Mouse (Mus musculus) heart, embryonic 16.5 days (tissue): Measurements from ENCODE around the gene Uqcrc2. TPM values are rescaled to one million over a fixed set of nuclear protein-coding genes. Genes with fewer than 3 reads are reported as not detected.

ENCODE experiments used
- ATAC-seq: fragments of 200-750 bp; cut with Nextera tagmentation; replicated peaks from 2 replicates; pipeline ENCODE4 v1.8.0; 2017; ENCODE audit warnings: moderate number of reproducible peaks; ENCODE audit not compliant: insufficient read depth, low FRiP score; ENCODE audit errors: extremely low read depth
- H3K27ac ChIP-seq: fragments of 300-500 bp; sonication (generic); 2 replicates; pipeline ENCODE4 v1.5.1; 2014; ENCODE audit warnings: mild to moderate bottlenecking, low read length, control low read depth, moderate library complexity
- H3K27me3 ChIP-seq: fragments of 300-500 bp; sonication (generic); 2 replicates; pipeline ENCODE4 v1.6.1; 2014; ENCODE audit warnings: low read length, mixed read lengths; ENCODE audit not compliant: control insufficient read depth, insufficient read depth
- H3K36me3 ChIP-seq: fragments of 300-500 bp; sonication (generic); 2 replicates; pipeline ENCODE4 v1.6.1; 2014; ENCODE audit not compliant: control insufficient read depth, insufficient read depth
- H3K4me1 ChIP-seq: fragments of 300-500 bp; sonication (generic); 2 replicates; pipeline ENCODE4 v1.6.1; 2014; ENCODE audit warnings: low read length, mixed read lengths; ENCODE audit not compliant: control insufficient read depth, insufficient read depth
- H3K4me2 ChIP-seq: fragments of 300-500 bp; sonication (generic); 2 replicates; pipeline ENCODE4 v1.6.1; 2014; ENCODE audit warnings: low read depth, mild to moderate bottlenecking, control low read depth, low read length
- H3K4me3 ChIP-seq: fragments of 300-500 bp; sonication (generic); 2 replicates; pipeline ENCODE4 v1.5.1; 2014; ENCODE audit warnings: mild to moderate bottlenecking, control low read depth, low read length
- H3K9ac ChIP-seq: fragments of 300-500 bp; sonication (generic); 2 replicates; pipeline ENCODE4 v1.6.1; 2014; ENCODE audit warnings: low read length, control low read depth
- H3K9me3 ChIP-seq: fragments of 300-500 bp; sonication (generic); replicated peaks from 2 replicates; pipeline ENCODE4 v1.6.1; 2016; ENCODE audit warnings: low read length; ENCODE audit not compliant: control insufficient read depth
- WGBS: fragments of 180-500 bp; shearing (Covaris S2); extraction: QIAGEN DNeasy Blood & Tissue Kit; methylation state at CpG from one replicate; pipeline ENCODE4 v1.1.7; 2014; 5-methylcytosine and 5-hydroxymethylcytosine counted together
- polyA plus RNA-seq: library from polyadenylated mRNA; unstranded; fragments of >200 nt; fragmentation: Nextera tagmentation; extraction: Ambion mirVana; gene quantifications from 2 replicates; pipeline ENCODE4 v1.2.1, GENCODE M21; 2015

Uqcrc2 gene
- polyA plus RNA-seq, 1 experiment from 2014 or later = 529 TPM

DNA sequence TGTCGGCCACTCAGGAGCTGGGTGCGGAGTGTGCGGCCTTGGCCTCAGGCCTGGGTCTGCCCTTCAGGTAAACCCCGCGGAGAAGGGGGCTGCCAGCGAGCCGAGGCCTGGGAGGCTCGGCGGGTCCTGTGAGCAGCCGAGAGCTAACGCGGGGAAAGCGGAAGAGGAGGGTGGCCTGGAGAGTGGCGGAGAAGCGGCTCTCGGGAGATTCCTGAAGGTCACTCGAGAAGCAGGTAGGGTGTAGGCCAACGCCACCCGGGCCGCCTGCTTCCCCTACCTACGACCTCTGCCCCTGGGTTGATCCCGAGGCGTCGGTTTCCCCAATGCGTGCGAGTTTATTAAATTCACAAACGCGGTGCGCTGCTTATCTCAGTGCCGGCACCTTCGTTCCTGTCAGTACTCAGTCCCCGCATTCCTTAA, 396 bp downstream of the Uqcrc2 start:
- peak; percentile 76 for ATAC-seq
- peak overlapping the region; percentile 96 for H3K27ac ChIP-seq
- no peaks in the 10 kb centered on the region for H3K27me3 ChIP-seq
- H3K9ac ChIP-seq = peak overlapping the region; percentile 97
- no peaks in the 10 kb centered on the region for H3K9me3 ChIP-seq
- H3K36me3 ChIP-seq = peaks cover 19% of the 10 kb centered on the region
- peaks cover 14% of the 10 kb centered on the region for H3K4me1 ChIP-seq
- peak overlapping the region; percentile 85 for H3K4me2 ChIP-seq
- under 1% methylated on average over 32 of the region's 32 CpGs for WGBS
- H3K4me3 ChIP-seq = peak overlapping the region; percentile 62

DNA sequence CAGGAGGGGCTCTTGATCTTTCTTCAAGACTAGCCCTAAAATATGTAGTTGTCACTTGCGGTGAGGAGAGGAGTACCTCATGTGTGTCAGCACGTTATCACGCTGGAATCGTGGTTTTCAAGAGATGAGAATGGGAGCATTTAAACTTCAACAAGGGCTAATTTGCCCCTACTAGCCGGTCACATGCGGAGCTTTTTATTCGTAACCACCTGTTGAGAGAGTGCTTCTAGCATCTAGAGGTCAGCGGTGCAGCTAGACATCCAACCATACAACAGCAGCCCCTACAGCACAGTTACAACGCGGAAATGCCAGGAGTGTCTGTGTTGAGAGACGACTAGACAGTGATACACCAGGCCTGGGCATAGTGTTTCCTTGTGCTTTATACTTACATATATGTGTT, 845 bp downstream of the Uqcrc2 start:
- Histone ChIP-seq H3K4me1 (peaks cover 14% of the 10 kb centered on the region), H3K4me3 (peak overlapping the region; percentile 62), H3K9me3 (no peaks in the 10 kb centered on the region), H3K27me3 (no peaks in the 10 kb centered on the region), H3K9ac (peak overlapping the region; percentile 97), H3K27ac (peak overlapping the region; percentile 96), H3K4me2 (peak overlapping the region; percentile 85), H3K36me3 (peaks cover 19% of the 10 kb centered on the region)
- ATAC-seq = 0 out of 2 replicates have a peak, but pooled peaks have one; percentile 34
- WGBS = 2% methylated on average over 11 of the region's 11 CpGs

DNA sequence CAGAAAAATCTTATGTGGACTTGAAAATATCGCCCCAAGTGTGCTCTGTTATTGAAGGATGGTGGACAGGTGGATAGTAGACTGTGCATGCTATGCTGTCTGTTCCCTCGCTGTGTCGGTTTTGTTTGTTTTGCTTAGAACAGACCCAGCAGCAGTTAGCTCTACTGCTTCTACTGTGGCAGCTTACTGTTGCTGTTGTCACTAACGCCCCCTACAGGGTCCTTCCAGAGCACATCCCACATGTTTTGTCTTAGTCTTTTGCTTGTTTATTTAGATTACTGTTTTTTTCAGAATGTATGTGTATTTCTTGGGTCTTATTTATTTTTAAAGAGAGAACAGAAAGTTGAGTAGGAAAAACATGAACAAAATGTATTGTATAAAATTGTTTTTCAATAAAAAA, 8.2 kb downstream of the Uqcrc2 start:
- Histone ChIP-seq H3K4me2 (no peak overlapping the region), H3K9ac (no peak overlapping the region), H3K9me3 (no peaks in the 10 kb centered on the region), H3K4me1 (no peaks in the 10 kb centered on the region), H3K36me3 (peaks cover 67% of the 10 kb centered on the region), H3K27ac (no peak overlapping the region), H3K4me3 (no peak overlapping the region), H3K27me3 (no peaks in the 10 kb centered on the region)
- no peak for ATAC-seq
- WGBS = 71% methylated on average over 4 of the region's 4 CpGs

DNA sequence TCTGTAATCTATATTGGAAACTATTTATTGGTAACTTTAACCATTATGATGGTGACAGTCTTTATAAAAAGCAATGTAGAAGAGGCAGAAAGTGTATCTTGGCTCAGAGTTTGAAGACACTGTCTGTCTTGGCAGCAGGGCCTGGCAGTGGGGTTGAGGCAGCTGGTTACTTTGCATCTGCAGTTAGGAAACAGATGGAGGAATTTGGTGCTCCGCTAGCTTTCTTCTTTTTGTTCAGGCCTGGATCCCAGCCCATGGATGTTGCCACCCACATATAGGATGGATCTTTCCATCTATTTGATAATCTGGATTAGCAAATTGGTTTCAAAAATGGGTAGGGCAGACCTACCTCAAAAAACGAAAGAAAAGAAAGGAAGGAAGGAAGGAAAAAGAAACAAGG, 12.9 kb downstream of the Uqcrc2 start:
- Histone ChIP-seq H3K4me2 (no peak overlapping the region), H3K4me3 (no peak overlapping the region), H3K4me1 (no peaks in the 10 kb centered on the region), H3K27ac (no peak overlapping the region), H3K27me3 (no peaks in the 10 kb centered on the region), H3K9ac (no peak overlapping the region), H3K36me3 (peaks cover 82% of the 10 kb centered on the region), H3K9me3 (no peaks in the 10 kb centered on the region)
- ATAC-seq = no peak
- WGBS = 83% methylated on average over 2 of the region's 2 CpGs

DNA sequence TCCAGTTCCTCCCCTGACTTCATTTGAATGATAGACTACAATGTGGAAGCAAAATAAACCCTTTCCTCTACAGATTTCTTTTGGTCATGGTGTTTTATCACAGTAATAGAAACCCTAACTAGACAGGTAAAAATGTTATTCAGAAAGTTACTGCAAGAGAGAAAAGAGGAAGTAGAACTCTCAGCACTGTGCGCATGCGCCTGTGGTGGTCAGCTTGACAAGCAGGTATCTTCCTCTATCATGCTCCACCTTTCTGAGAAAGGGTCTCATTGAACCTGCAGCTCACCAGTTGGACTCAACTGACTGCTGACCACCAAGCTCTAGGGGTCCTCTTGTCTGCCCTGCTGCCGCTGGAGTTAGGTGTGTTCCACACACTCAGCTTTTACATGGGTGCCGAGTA, 27.1 kb downstream of the Uqcrc2 start:
- Histone ChIP-seq H3K9me3 (no peaks in the 10 kb centered on the region), H3K4me1 (0 out of 2 replicates have a peak, but pooled peaks cover 2% of the 10 kb centered on the region), H3K4me2 (no peak overlapping the region), H3K36me3 (peaks cover 30% of the 10 kb centered on the region), H3K9ac (no peak overlapping the region), H3K27ac (no peak overlapping the region), H3K27me3 (no peaks in the 10 kb centered on the region), H3K4me3 (no peak overlapping the region)
- ATAC-seq = no peak
- WGBS = 86% methylated on average over 4 of the region's 4 CpGs

DNA sequence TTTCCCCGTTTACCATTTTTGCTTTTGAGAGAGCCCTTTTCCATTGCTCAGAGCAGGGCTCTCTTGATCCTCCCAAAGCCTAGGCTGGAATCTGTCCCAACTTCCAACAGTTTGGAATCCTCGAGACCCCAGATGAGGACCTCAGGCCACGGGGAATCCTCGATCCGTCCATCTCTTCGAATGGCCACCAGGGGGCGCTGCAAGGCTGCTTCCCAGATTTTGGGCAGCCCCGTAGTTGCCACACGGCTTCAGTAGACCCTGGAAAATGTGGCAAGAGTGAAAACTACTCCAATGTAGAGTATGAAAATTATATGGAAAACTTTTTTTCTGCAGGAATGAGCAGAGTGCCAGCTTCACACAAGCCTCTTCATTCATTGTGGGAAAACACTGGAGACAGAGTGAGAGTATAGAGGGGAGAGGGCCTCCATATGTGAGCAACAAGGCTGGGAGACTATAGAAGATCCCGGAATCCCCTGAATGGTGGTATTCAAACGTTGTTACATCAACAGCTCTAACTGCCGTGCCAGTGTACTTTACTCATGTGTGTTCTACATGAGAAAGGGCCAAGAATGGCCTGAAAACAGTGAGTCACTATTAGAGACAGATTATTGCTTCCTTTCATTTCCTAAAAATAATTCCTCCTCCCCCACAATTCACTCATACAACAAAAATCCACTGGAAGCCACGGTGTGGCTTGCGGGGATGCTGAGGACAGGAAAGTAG, 35.3 kb downstream of the Uqcrc2 start, which contains the start of gene Pdzd9:
Gene Pdzd9, minus strand, starts transcription at position 191 of the 723 bp plus-strand sequence.
- no peak within 1 kb of the TSS for H3K27ac ChIP-seq
- 17% methylated on average over 14 of the region's 14 CpGs for WGBS
- H3K4me3 ChIP-seq = no peak within 1 kb of the TSS
- ATAC-seq = peak; percentile 49
- H3K9me3 ChIP-seq = no peaks in the 10 kb centered on the region
- no peaks in the 10 kb centered on the region for H3K36me3 ChIP-seq
- peak within 1 kb of the TSS; percentile 13; the same call in 1 of the 2 replicates for H3K4me2 ChIP-seq
- H3K27me3 ChIP-seq = no peaks in the 10 kb centered on the region
- H3K9ac ChIP-seq = no peak within 1 kb of the TSS
- H3K4me1 ChIP-seq = 0 out of 2 replicates have a peak, but pooled peaks cover 2% of the 10 kb centered on the region

DNA sequence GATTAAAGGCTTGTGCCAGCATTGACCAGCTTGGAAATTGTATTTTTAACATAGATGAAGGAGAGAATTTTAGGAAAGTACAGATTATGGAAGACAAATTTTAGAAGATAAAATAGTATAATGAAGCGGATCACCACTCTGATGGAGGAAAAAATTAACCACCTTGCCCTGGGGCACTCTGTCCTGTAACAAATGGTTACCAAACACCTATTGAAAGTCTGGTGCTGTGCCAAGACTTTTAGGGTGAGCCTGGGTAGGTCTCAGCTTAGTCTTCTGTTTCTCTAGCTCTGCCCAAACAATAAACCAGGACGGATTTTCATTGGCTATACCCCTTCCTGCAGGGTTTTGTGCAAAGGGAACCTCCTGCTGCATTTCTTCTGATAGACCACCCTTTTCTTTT, 36.3 kb downstream of the Uqcrc2 start:
- no peaks in the 10 kb centered on the region for H3K9me3 ChIP-seq
- H3K9ac ChIP-seq = no peak overlapping the region
- H3K27ac ChIP-seq = no peak overlapping the region
- H3K36me3 ChIP-seq = no peaks in the 10 kb centered on the region
- H3K4me3 ChIP-seq = no peak overlapping the region
- no peak for ATAC-seq
- no peak overlapping the region for H3K4me2 ChIP-seq
- H3K4me1 ChIP-seq = peaks cover 2% of the 10 kb centered on the region
- H3K27me3 ChIP-seq = no peaks in the 10 kb centered on the region
- WGBS = 65% methylated on average over 2 of the region's 2 CpGs

DNA sequence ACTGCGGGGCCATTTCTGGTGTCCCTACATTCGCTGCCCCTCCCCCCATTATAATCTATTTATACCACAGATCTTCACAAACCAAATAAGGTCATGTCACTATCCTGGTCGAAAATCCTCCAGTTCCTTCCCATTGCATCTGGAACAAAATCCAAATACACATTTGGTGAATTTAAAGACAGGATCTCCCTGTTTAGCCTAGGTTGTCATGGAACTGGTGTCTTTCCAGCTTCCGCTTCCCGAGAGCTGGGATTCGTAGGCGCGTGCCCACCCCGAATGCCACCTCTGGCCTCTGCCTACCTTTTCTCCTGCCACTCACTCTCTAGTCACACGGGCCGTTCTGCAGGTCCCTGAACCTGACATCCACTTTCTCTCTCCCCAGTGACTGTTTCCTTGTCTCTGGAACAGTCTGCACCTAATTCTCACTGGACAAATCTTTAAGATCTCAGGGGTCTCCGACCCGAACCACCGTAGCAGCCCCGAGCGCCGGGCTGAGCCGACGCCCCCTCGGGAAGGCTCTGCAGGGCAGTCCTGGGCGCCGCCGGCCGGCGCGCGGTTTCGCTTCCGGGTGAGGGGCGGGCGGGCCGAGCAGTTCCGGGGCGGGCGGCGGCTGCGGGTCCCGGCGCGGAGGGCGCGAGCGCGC, 42.1 kb downstream of the Uqcrc2 start, which contains the start of gene Mosmo:
Gene Mosmo, plus strand, starts transcription at position 618 of the 643 bp plus-strand sequence.
- under 1% methylated on average over 28 of the region's 44 CpGs for WGBS
- Histone ChIP-seq H3K4me2 (peak within 1 kb of the TSS; percentile 92), H3K27me3 (no peaks in the 10 kb centered on the region), H3K27ac (peak within 1 kb of the TSS; percentile 91), H3K36me3 (no peaks in the 10 kb centered on the region), H3K9me3 (no peaks in the 10 kb centered on the region), H3K4me1 (peaks cover 43% of the 10 kb centered on the region), H3K4me3 (peak within 1 kb of the TSS; percentile 99), H3K9ac (peak within 1 kb of the TSS; percentile 97)
- peak; percentile 94 for ATAC-seq
